Mouse (Mus musculus) testis, adult 2 months (tissue): Measurements from ENCODE around the gene Stk38. TPM values are rescaled to one million over a fixed set of nuclear protein-coding genes. Genes with fewer than 3 reads are reported as not detected.
A peak's percentile ranks its signal among the peaks of the same experiment; 100 is the strongest.

ENCODE experiments used
- H3K27ac ChIP-seq: fragments of 200-500 bp; 2 replicates; pipeline ENCODE4 v1.5.1; 2012; ENCODE audit warnings: low read depth, low read length; ENCODE audit not compliant: control insufficient read depth, insufficient read depth
- H3K27me3 ChIP-seq: fragments of 200-500 bp; 2 replicates; pipeline ENCODE4 v1.6.1; 2012; ENCODE audit warnings: mild to moderate bottlenecking, low read length, moderate library complexity; ENCODE audit not compliant: control insufficient read depth, insufficient read depth
- H3K36me3 ChIP-seq: fragments of 200-500 bp; 2 replicates; pipeline ENCODE4 v1.6.1; 2012; ENCODE audit warnings: mild to moderate bottlenecking, low read length; ENCODE audit not compliant: control insufficient read depth, insufficient read depth
- H3K4me1 ChIP-seq: fragments of 200-500 bp; 2 replicates; pipeline ENCODE4 v1.6.1; 2012; ENCODE audit warnings: low read length; ENCODE audit not compliant: control insufficient read depth, insufficient read depth
- H3K4me3 ChIP-seq: fragments of 200-500 bp; 2 replicates; pipeline ENCODE4 v1.5.1; 2012; ENCODE audit warnings: low read depth, mild to moderate bottlenecking, low read length, moderate library complexity, mixed read lengths; ENCODE audit not compliant: control insufficient read depth
- CTCF ChIP-seq: fragments of 200-500 bp; IDR thresholded peaks from 2 replicates; pipeline ENCODE4 v1.5.1; 2012; ENCODE audit warnings: low read depth, mild to moderate bottlenecking, inconsistent platforms, low read length, moderate library complexity; ENCODE audit not compliant: control insufficient read depth, insufficient read depth, insufficient replicate concordance
- POLR2A ChIP-seq: fragments of 200-500 bp; IDR thresholded peaks from 2 replicates; pipeline ENCODE4 v1.6.1; 2012; ENCODE audit warnings: low read depth, mild to moderate bottlenecking, inconsistent platforms, low read length, moderate library complexity; ENCODE audit not compliant: control insufficient read depth
- polyA plus RNA-seq: library from polyadenylated mRNA; depleted of rRNA; stranded (reverse); fragments of >200 nt; gene quantifications from 2 replicates; pipeline ENCODE4 v1.2.3, GENCODE M21; 2012

Stk38 gene
- polyA plus RNA-seq, 1 experiment, result 43.7 TPM

GRCm38 (mm10) chr17:29019391-29019790 is 11.6 kb upstream of the Stk38 start:
- Histone ChIP-seq H3K36me3 (no peaks in the 10 kb centered on the region), H3K27ac (no peak overlapping the region), H3K4me1 (peaks cover 6% of the 10 kb centered on the region), H3K4me3 (no peak overlapping the region), H3K27me3 (no peaks in the 10 kb centered on the region)
- TF ChIP-seq CTCF (no peak), POLR2A (no peak)

- H3K27me3 ChIP-seq, result no peaks in the 10 kb centered on the region
- TF ChIP-seq POLR2A (no peak), CTCF (peak; percentile 29; the same call in 1 of the 2 replicates)
- H3K36me3 ChIP-seq, result no peaks in the 10 kb centered on the region
- peaks cover 2% of the 10 kb centered on the region for H3K4me1 ChIP-seq
- 0 out of 2 replicates have a peak overlapping the region, but pooled peaks have one; percentile 12 for H3K27ac ChIP-seq
- H3K4me3 ChIP-seq, result no peak overlapping the region
Observed at GRCm38 (mm10) chr17:29018292-29018984, 10.6 kb upstream of the Stk38 start.

- Histone ChIP-seq H3K27ac (no peak overlapping the region), H3K4me1 (no peaks in the 10 kb centered on the region), H3K27me3 (no peaks in the 10 kb centered on the region), H3K36me3 (no peaks in the 10 kb centered on the region), H3K4me3 (no peak overlapping the region)
- TF ChIP-seq POLR2A (no peak), CTCF (no peak)
Observed at GRCm38 (mm10) chr17:29016705-29017104, 8.9 kb upstream of the Stk38 start.

GRCm38 (mm10) chr17:29015638-29016037 is 7.8 kb upstream of the Stk38 start:
- Histone ChIP-seq H3K27ac (no peak overlapping the region), H3K4me1 (no peaks in the 10 kb centered on the region), H3K36me3 (no peaks in the 10 kb centered on the region), H3K4me3 (no peak overlapping the region), H3K27me3 (no peaks in the 10 kb centered on the region)
- TF ChIP-seq CTCF (peak; percentile 47; the same call in 1 of the 2 replicates), POLR2A (no peak)

DNA sequence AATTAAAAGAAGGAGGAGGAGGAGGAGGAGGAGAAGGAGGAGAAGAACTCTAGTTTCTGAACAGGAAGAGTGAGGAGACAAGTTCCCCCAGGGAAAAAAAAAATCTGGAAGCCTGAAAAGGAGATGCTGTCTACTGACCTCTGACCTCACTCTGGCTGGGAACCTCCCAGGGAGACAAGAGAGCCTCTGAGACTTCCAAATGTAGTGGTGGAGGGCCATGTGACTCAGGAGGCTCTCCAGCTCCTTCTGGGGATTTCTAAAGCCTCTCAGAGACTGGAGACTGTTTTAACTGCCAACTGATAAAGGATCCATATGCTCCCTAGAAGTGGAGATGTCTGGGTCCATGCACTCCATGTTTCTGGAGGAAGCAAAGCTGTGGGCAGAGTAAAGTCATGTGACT is 6.4 kb upstream of the Stk38 start:
- no peak overlapping the region for H3K4me3 ChIP-seq
- H3K36me3 ChIP-seq, result no peaks in the 10 kb centered on the region
- no peak overlapping the region for H3K27ac ChIP-seq
- no peak for TF ChIP-seq CTCF
- no peak for TF ChIP-seq POLR2A
- no peaks in the 10 kb centered on the region for H3K27me3 ChIP-seq
- no peaks in the 10 kb centered on the region for H3K4me1 ChIP-seq

GRCm38 (mm10) chr17:29009181-29009580 is 1.4 kb upstream of the Stk38 start:
- H3K27ac ChIP-seq, result no peak overlapping the region
- no peak overlapping the region for H3K4me3 ChIP-seq
- no peaks in the 10 kb centered on the region for H3K27me3 ChIP-seq
- TF ChIP-seq CTCF, result no peak
- no peak for TF ChIP-seq POLR2A
- H3K4me1 ChIP-seq, result peaks cover 3% of the 10 kb centered on the region; the same call in 1 of the 2 replicates
- H3K36me3 ChIP-seq, result no peaks in the 10 kb centered on the region

- H3K4me3 ChIP-seq, result peak overlapping the region; percentile 88
- no peak for TF ChIP-seq POLR2A
- no peak for TF ChIP-seq CTCF
- H3K4me1 ChIP-seq, result peaks cover 3% of the 10 kb centered on the region; the same call in 1 of the 2 replicates
- H3K27me3 ChIP-seq, result no peaks in the 10 kb centered on the region
- H3K27ac ChIP-seq, result peak overlapping the region; percentile 84
- H3K36me3 ChIP-seq, result no peaks in the 10 kb centered on the region
Observed at GRCm38 (mm10) chr17:29008326-29008650, 493 bp upstream of the Stk38 start.

DNA sequence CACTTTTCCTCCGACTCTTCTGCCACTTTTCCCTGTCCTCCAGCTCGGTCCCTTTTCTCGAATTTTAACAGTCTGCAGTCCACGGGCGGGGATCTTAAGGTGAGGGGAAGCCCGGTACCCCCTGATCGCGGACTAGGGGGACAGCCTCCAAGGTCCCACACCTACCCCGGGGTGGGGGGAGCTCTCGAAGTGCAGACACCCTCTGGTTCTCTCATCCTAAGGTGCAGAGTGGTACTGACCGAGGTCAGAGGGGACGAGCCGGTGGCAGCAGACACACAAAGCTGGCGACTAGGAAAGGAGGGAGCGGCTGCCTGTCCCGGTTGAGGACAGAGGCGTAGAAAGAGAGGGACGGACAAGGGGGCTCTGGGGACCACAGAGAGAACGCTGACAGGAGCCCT is 553 bp downstream of the Stk38 start:
- TF ChIP-seq POLR2A (no peak), CTCF (no peak)
- Histone ChIP-seq H3K27me3 (no peaks in the 10 kb centered on the region), H3K4me1 (peaks cover 3% of the 10 kb centered on the region; the same call in 1 of the 2 replicates), H3K27ac (peak overlapping the region; percentile 83), H3K4me3 (peak overlapping the region; percentile 88), H3K36me3 (no peaks in the 10 kb centered on the region)
